Mouse (Mus musculus) limb, embryonic 13.5 days (tissue): Measurements from ENCODE around the gene Abcd1. TPM values are rescaled to one million over a fixed set of nuclear protein-coding genes. Genes with fewer than 3 reads are reported as not detected.

Experiments used
- ATAC-seq: fragments of 200-750 bp; cut with Nextera tagmentation; 2 replicates; pipeline ENCODE4 v1.8.0; 2017; ENCODE audit warnings: low read depth, moderate number of reproducible peaks, moderate TSS enrichment; ENCODE audit not compliant: low FRiP score
- H3K27ac ChIP-seq: fragments of 300-500 bp; sonication (generic); 2 replicates; pipeline ENCODE4 v1.5.1; 2015; ENCODE audit warnings: inconsistent platforms, mild to moderate bottlenecking, moderate library complexity
- H3K27me3 ChIP-seq: fragments of 300-500 bp; sonication (generic); 2 replicates; pipeline ENCODE4 v1.6.1; 2015; ENCODE audit warnings: mild to moderate bottlenecking, inconsistent platforms
- H3K36me3 ChIP-seq: fragments of 300-500 bp; sonication (generic); 2 replicates; pipeline ENCODE4 v1.6.1; 2015; ENCODE audit warnings: inconsistent platforms, mild to moderate bottlenecking, moderate library complexity
- H3K4me1 ChIP-seq: fragments of 300-500 bp; sonication (generic); 2 replicates; pipeline ENCODE4 v1.6.1; 2015; ENCODE audit warnings: inconsistent platforms
- H3K4me2 ChIP-seq: fragments of 300-500 bp; sonication (generic); replicated peaks from 2 replicates; pipeline ENCODE4 v1.6.1; 2015; ENCODE audit warnings: inconsistent platforms, mild to moderate bottlenecking, moderate library complexity
- H3K4me3 ChIP-seq: fragments of 300-500 bp; sonication (generic); 2 replicates; pipeline ENCODE4 v1.5.1; 2015; ENCODE audit warnings: moderate library complexity, mild to moderate bottlenecking, inconsistent platforms
- H3K9ac ChIP-seq: fragments of 300-500 bp; sonication (generic); 2 replicates; pipeline ENCODE4 v1.6.1; 2015; ENCODE audit warnings: mild to moderate bottlenecking, inconsistent platforms
- H3K9me3 ChIP-seq: fragments of 300-500 bp; sonication (generic); 2 replicates; pipeline ENCODE4 v1.6.1; 2016; ENCODE audit warnings: inconsistent platforms
- WGBS: fragments of 180-500 bp; shearing (Covaris S2); methylation state at CpG from one replicate; pipeline ENCODE4 v1.1.7; 2015; 5-methylcytosine and 5-hydroxymethylcytosine counted together
- polyA plus RNA-seq: library from polyadenylated mRNA; unstranded; fragments of >200 nt; fragmentation: Nextera tagmentation; extraction: Ambion mirVana; gene quantifications from 2 replicates; pipeline ENCODE4 v1.2.1, GENCODE M21; 2015

The Abcd1 gene
- polyA plus RNA-seq: 16.1 and 17.1 TPM in 2 replicates

GRCm38 (mm10) chrX:73716109-73716661 lies at the start of gene Abcd1, which contains the start of gene Bcap31:
Abcd1 (plus strand) TSS chrX:73716597.
Bcap31 (minus strand) TSS chrX:73716175.
- Histone ChIP-seq H3K27me3 (0 out of 2 replicates have a peak, but pooled peaks cover 3% of the 10 kb centered on the region), H3K4me1 (peaks cover 32% of the 10 kb centered on the region), H3K4me3 (peak within 1 kb of the TSS; percentile 57), H3K36me3 (peaks cover 9% of the 10 kb centered on the region; the same call in 1 of the 2 replicates), H3K9me3 (no peaks in the 10 kb centered on the region), H3K27ac (peak within 1 kb of the TSS; percentile 75), H3K9ac (peak within 1 kb of the TSS; percentile 73), H3K4me2 (peak within 1 kb of the TSS; percentile 71)
- 31% methylated on average over 42 of the region's 45 CpGs for WGBS
- ATAC-seq: peak; percentile 95

DNA sequence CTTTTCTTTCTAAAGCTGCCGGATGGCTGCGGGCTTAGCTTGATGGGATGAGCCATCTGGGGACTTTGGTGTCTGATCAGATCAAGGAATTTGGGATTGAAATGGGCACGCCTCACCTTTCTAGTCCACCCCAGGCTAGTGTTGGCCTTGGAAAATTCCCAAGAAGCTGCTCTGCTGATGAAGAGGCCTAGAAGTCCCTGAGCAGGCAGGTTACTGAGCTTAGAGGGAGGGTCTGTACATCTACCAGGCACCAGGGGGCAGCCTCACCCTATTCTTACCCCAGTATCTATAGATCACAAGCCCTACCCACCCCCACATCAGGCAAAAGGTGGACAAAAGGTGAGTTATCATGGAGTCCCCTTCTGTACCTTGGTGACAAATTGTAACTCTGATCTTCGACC lies 44.4 kb upstream of the Abcd1 start:
- Histone ChIP-seq H3K9ac (no peak overlapping the region), H3K36me3 (peaks cover 8% of the 10 kb centered on the region), H3K27ac (no peak overlapping the region), H3K4me3 (peak overlapping the region; percentile 63; the same call in 1 of the 2 replicates), H3K4me2 (peak overlapping the region; percentile 72), H3K27me3 (peaks cover 16% of the 10 kb centered on the region; the same call in 1 of the 2 replicates), H3K9me3 (no peaks in the 10 kb centered on the region), H3K4me1 (peaks cover 17% of the 10 kb centered on the region)
- peak; percentile 53; the same call in 1 of the 2 replicates for ATAC-seq
- 58% methylated on average over 4 of the region's 4 CpGs for WGBS

DNA sequence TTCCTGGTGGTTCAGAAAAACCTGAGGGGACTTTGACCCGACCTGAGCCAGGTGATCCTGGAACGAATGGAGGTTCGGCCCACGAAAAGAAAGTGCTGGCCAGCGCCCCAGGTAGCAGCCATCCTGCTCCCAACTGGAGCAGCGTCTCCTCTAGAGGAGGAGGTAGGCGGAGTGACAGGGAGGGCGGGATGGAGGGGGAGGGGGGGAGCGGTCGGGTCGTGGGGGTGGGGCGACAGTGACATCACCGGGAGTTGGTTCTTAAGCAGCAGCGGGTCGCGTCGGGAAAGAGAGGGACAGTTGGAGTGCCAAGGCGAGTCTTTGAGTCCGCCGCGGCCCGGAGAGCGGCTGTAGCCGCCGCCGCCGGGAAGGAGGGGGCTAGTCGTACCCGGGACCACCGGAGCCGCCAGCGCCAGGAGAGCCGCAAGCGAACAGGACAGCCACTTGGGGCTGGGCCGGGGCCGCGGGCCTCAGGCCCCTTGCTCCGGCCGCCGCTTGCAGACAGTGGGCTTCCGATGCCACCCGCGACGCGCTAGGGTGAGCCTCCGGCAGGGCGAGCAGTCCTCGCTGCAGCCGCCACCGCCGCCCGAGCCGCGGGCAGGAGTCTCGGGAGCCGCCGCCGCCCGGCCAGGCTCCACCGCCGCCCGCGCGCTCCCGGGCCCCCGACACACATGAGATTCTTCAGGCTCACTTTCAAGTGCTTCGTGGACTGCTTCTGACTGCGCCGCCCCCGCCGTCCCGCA lies 43.3 kb upstream of the Abcd1 start, which contains the start of gene Slc6a8:
Gene Slc6a8 (plus strand): TSS at position 272 of the 740 bp plus-strand sequence.
- peaks cover 17% of the 10 kb centered on the region for H3K4me1 ChIP-seq
- H3K4me2 ChIP-seq: peak within 1 kb of the TSS; percentile 72
- peaks cover 12% of the 10 kb centered on the region for H3K36me3 ChIP-seq
- peak within 1 kb of the TSS; percentile 80 for H3K9ac ChIP-seq
- H3K27ac ChIP-seq: peak within 1 kb of the TSS; percentile 65; the same call in 1 of the 2 replicates
- WGBS: 18% methylated on average over 57 of the region's 72 CpGs
- no peaks in the 10 kb centered on the region for H3K9me3 ChIP-seq
- H3K27me3 ChIP-seq: peaks cover 16% of the 10 kb centered on the region; the same call in 1 of the 2 replicates
- H3K4me3 ChIP-seq: peak within 1 kb of the TSS; percentile 63
- ATAC-seq: peak; percentile 69

DNA sequence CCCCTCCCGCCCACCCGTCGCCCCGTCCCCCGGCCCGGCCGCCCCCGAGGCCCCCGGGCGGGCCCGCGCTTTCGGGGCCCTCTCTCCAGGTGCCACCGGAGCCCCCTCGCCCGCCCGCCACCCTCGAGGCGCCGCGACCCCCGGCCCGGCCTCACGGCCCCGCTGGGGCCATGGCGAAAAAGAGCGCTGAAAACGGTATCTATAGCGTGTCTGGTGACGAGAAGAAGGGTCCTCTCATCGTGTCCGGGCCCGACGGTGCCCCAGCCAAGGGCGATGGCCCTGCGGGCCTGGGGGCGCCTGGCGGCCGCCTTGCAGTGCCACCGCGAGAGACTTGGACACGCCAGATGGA lies 42.8 kb upstream of the Abcd1 start:
- H3K4me1 ChIP-seq: peaks cover 17% of the 10 kb centered on the region
- H3K27ac ChIP-seq: 0 out of 2 replicates have a peak overlapping the region, but pooled peaks have one; percentile 65
- H3K27me3 ChIP-seq: peaks cover 16% of the 10 kb centered on the region; the same call in 1 of the 2 replicates
- WGBS: 26% methylated on average over 32 of the region's 42 CpGs
- peak overlapping the region; percentile 63 for H3K4me3 ChIP-seq
- H3K9ac ChIP-seq: peak overlapping the region; percentile 80
- H3K4me2 ChIP-seq: peak overlapping the region; percentile 72
- ATAC-seq: no peak
- peaks cover 17% of the 10 kb centered on the region for H3K36me3 ChIP-seq
- no peaks in the 10 kb centered on the region for H3K9me3 ChIP-seq

DNA sequence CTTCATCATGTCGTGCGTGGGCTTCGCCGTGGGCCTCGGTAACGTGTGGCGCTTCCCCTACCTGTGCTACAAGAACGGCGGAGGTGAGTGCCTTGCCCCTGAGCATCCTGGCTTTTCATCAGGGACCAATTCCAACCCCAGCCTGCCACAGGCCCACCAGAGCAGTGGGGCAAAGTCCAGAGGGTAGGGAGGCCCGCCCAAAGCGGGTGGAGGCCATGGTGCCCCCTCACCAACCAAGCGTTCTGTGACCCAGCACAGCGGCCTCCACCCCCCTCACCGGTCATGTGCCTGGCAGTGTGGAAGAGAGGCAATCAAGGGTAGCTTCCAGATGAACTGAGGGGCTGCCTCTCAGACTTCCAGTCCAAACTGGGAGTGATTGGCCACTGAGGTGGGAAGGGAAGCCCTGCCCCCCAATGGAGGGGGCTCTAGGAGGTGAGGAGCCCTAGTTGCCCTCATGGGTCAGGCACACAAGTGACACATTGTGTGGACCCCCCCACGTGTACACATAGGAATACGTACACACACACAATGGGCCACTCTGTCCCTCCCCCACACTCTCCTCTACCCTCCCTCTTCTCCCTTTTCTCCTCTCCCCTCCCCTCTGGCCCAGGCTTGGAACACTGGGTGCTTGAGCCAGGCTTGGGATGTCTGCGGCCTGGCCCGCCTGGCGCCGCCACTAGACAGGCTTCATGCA lies 42.3 kb upstream of the Abcd1 start:
- Histone ChIP-seq H3K4me1 (peaks cover 17% of the 10 kb centered on the region), H3K9ac (peak overlapping the region; percentile 80), H3K9me3 (no peaks in the 10 kb centered on the region), H3K4me3 (peak overlapping the region; percentile 63), H3K27ac (no peak overlapping the region), H3K4me2 (peak overlapping the region; percentile 72), H3K27me3 (peaks cover 16% of the 10 kb centered on the region; the same call in 1 of the 2 replicates), H3K36me3 (peaks cover 22% of the 10 kb centered on the region)
- WGBS: 28% methylated on average over 20 of the region's 20 CpGs
- ATAC-seq: peak; percentile 22; the same call in 1 of the 2 replicates

DNA sequence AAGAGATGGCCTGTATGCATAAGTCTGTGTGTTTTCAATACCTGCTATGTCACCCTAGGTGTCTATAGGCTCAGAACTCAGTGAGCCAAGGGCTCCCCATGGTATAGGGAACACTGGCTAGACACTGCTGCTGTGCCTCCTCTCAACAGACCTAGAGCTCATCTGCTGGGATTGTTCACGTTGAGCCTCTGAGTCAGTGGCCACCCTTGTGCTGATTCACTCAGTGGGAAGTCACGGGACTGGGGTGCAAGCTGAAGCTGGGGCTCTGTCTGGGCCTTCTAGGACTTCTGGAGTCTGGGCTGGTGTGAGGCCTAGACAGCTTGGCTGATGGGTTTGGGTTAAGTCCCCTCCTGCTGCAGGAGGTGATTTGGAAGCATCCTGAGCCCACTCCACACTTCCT lies 41.2 kb upstream of the Abcd1 start:
- WGBS: 59% methylated on average over 2 of the region's 2 CpGs
- Histone ChIP-seq H3K4me2 (peak overlapping the region; percentile 72), H3K27ac (no peak overlapping the region), H3K27me3 (peaks cover 16% of the 10 kb centered on the region; the same call in 1 of the 2 replicates), H3K36me3 (peaks cover 33% of the 10 kb centered on the region), H3K9me3 (no peaks in the 10 kb centered on the region), H3K4me3 (peak overlapping the region; percentile 63), H3K4me1 (peaks cover 17% of the 10 kb centered on the region), H3K9ac (peak overlapping the region; percentile 80; the same call in 1 of the 2 replicates)
- no peak for ATAC-seq

DNA sequence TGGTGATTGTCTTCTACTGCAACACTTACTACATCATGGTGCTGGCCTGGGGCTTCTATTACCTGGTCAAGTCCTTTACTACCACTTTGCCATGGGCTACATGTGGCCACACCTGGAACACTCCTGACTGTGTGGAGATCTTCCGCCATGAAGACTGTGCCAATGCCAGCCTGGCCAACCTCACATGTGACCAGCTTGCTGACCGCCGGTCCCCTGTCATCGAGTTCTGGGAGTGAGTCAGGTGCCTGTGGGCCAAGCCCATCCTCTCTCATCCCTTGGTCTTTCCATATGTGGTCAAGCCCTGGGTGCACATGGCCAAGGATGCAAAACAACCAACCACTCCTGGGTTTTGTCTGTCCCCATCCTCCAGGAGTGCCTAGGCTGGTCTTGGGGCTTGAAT lies 39.7 kb upstream of the Abcd1 start:
- Histone ChIP-seq H3K27me3 (peaks cover 16% of the 10 kb centered on the region; the same call in 1 of the 2 replicates), H3K4me1 (peaks cover 17% of the 10 kb centered on the region), H3K27ac (no peak overlapping the region), H3K9me3 (no peaks in the 10 kb centered on the region), H3K4me3 (no peak overlapping the region), H3K4me2 (no peak overlapping the region), H3K36me3 (peaks cover 40% of the 10 kb centered on the region), H3K9ac (no peak overlapping the region)
- ATAC-seq: no peak
- WGBS: 94% methylated on average over 4 of the region's 4 CpGs

GRCm38 (mm10) chrX:73684156-73684555 lies 32.2 kb upstream of the Abcd1 start:
- peaks cover 2% of the 10 kb centered on the region; the same call in 1 of the 2 replicates for H3K27me3 ChIP-seq
- no peak overlapping the region for H3K27ac ChIP-seq
- peaks cover 66% of the 10 kb centered on the region for H3K36me3 ChIP-seq
- no peaks in the 10 kb centered on the region for H3K4me1 ChIP-seq
- WGBS: 81% methylated on average over 2 of the region's 2 CpGs
- ATAC-seq: no peak
- no peak overlapping the region for H3K4me2 ChIP-seq
- no peak overlapping the region for H3K4me3 ChIP-seq
- no peak overlapping the region for H3K9ac ChIP-seq
- no peaks in the 10 kb centered on the region for H3K9me3 ChIP-seq

GRCm38 (mm10) chrX:73684978-73685377 lies 31.4 kb upstream of the Abcd1 start:
- no peaks in the 10 kb centered on the region for H3K4me1 ChIP-seq
- H3K9ac ChIP-seq: no peak overlapping the region
- H3K9me3 ChIP-seq: no peaks in the 10 kb centered on the region
- H3K27ac ChIP-seq: no peak overlapping the region
- no peak overlapping the region for H3K4me2 ChIP-seq
- H3K36me3 ChIP-seq: peaks cover 64% of the 10 kb centered on the region
- no peak for ATAC-seq
- peaks cover 2% of the 10 kb centered on the region; the same call in 1 of the 2 replicates for H3K27me3 ChIP-seq
- no peak overlapping the region for H3K4me3 ChIP-seq

GRCm38 (mm10) chrX:73685629-73686028 lies 30.8 kb upstream of the Abcd1 start:
- H3K36me3 ChIP-seq: peaks cover 58% of the 10 kb centered on the region
- H3K27me3 ChIP-seq: peaks cover 2% of the 10 kb centered on the region; the same call in 1 of the 2 replicates
- H3K4me3 ChIP-seq: no peak overlapping the region
- H3K4me2 ChIP-seq: no peak overlapping the region
- no peak for ATAC-seq
- no peaks in the 10 kb centered on the region for H3K9me3 ChIP-seq
- no peaks in the 10 kb centered on the region for H3K4me1 ChIP-seq
- WGBS: 53% methylated on average over 3 of the region's 3 CpGs
- no peak overlapping the region for H3K9ac ChIP-seq
- H3K27ac ChIP-seq: no peak overlapping the region

GRCm38 (mm10) chrX:73690917-73691629 lies 25.3 kb upstream of the Abcd1 start:
- H3K4me2 ChIP-seq: no peak overlapping the region
- H3K27me3 ChIP-seq: peaks cover 2% of the 10 kb centered on the region; the same call in 1 of the 2 replicates
- no peaks in the 10 kb centered on the region for H3K9me3 ChIP-seq
- no peak for ATAC-seq
- peaks cover 40% of the 10 kb centered on the region for H3K36me3 ChIP-seq
- 63% methylated on average over 5 of the region's 5 CpGs for WGBS
- H3K4me3 ChIP-seq: no peak overlapping the region
- H3K27ac ChIP-seq: no peak overlapping the region
- no peaks in the 10 kb centered on the region for H3K4me1 ChIP-seq
- no peak overlapping the region for H3K9ac ChIP-seq
